Mouse (Mus musculus): ENCODE data around the gene Ect2l. TPM values are rescaled to one million over a fixed set of nuclear protein-coding genes. Genes with fewer than 3 reads are reported as not detected.
"Not testable (repeated sequence)": the region's sequence is repeated elsewhere in the genome, so short reads cannot be mapped to it uniquely, and the experiment has no call there.

Ect2l gene
- polyA plus RNA-seq, 1 experiment from 2014 or later, result 0.58 TPM

DNA sequence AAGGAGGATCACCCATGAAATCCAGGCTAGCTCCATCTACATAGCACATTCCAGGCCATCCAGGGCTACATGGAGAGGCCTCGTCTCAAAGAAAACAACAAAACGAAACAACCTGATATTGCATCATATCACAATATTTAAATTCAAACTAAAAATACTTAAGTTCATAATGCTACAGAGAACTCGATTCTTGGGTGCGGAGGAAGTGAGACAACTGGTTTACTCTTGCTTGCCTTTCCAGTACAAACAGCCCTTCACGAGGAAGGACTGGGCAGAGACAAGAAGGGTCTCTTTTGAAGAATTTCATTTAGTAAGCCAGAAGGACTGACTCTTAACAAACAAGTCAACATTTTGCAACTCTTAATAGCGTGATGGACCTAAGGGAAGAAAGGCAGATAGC is 22.1 kb downstream of the Ect2l start:
- no peak for ATAC-seq

DNA sequence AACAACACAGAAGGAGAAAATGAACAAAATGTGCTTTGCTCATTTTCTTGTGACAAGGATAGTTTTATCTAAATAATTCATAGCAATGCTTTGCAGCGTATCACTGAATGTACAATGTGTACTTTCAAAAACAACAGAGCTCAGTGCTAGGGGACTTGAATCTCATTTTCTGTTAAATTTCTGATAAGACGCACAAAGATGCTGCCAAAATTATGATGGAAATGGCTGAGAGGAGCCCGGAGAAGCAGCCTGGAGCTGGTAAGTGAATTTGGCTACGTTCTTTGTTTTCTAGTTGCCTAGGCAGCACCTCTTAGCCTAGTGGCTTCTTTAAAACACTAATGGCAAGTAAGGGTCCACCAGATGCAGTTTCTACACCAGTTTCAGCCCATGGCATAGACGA is 28.4 kb downstream of the Ect2l start:
- no peak overlapping the region for H3K4me3 ChIP-seq
- no peaks in the 10 kb centered on the region for H3K27me3 ChIP-seq
- H3K36me3 ChIP-seq (ENCODE audit: poor library complexity, severe bottlenecking), result no peaks in the 10 kb centered on the region
- 89% methylated on average over 5 of the region's 5 CpGs for WGBS
- no peak overlapping the region for H3K4me2 ChIP-seq
- ATAC-seq, result no peak
- H3K9ac ChIP-seq, result no peak overlapping the region
- no peak overlapping the region for H3K27ac ChIP-seq
- no peaks in the 10 kb centered on the region for H3K9me3 ChIP-seq (replicated peaks)
- H3K4me1 ChIP-seq, result no peaks in the 10 kb centered on the region

More for the DNA sequence above, 22.1 kb downstream of the Ect2l start:
- no peaks in the 10 kb centered on the region for H3K4me1 ChIP-seq
- H3K9ac ChIP-seq, result no peak overlapping the region
- no peak overlapping the region for H3K27ac ChIP-seq
- no peaks in the 10 kb centered on the region for H3K27me3 ChIP-seq
- 88% methylated on average over 6 of the region's 6 CpGs for WGBS
- no peak overlapping the region for H3K4me3 ChIP-seq
- H3K9me3 ChIP-seq (replicated peaks), result no peaks in the 10 kb centered on the region
- no peak overlapping the region for H3K4me2 ChIP-seq
- no peaks in the 10 kb centered on the region for H3K36me3 ChIP-seq (ENCODE audit: poor library complexity, severe bottlenecking)

DNA sequence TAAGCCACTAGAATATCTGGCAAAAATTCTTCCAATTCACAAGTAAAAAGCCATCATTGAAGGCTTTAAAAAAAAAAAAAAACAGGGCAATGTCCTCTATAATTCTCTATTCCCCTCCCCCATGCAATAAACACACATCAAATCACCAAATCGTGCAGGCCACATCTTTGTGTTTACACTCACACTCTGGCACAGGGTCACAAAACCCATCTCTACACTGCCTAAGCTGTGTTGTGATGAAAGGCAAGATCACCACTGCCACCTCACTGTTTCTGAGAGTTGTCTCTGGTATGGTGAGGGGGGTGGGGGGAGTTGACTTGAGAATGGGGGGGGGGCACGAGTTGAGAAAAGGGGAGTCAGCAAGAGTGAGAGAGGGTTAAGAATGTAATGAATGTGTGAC is 33.4 kb downstream of the Ect2l start:
- WGBS, result 63% methylated on average over 2 of the region's 2 CpGs
- no peak overlapping the region for H3K4me2 ChIP-seq

DNA sequence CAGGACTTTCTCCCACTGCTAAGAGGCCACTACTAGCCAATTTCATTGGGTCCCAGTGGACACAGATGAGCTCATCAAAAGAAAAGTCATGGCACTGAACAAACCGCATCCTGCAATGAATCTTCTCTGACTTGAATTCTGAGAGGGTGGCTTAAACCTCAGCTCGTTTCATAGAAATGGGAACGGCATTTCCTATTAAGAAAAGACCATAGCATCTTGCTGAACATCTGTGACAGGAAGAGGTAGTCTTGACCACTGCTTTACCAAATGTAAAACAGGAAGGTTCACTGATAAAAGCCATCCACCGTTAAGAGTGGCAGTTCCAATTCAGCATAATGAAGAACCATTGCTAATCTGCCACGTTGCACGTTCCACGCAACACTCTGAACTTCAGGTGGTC is 34.0 kb downstream of the Ect2l start:
- Histone ChIP-seq H3K9me3 (replicated peaks) (no peaks in the 10 kb centered on the region), H3K27me3 (no peaks in the 10 kb centered on the region), H3K36me3 (ENCODE audit: poor library complexity, severe bottlenecking) (no peaks in the 10 kb centered on the region), H3K4me2 (no peak overlapping the region), H3K27ac (no peak overlapping the region), H3K4me1 (no peaks in the 10 kb centered on the region), H3K4me3 (no peak overlapping the region), H3K9ac (no peak overlapping the region)
- ATAC-seq, result no peak
- WGBS, result 96% methylated on average over 7 of the region's 7 CpGs

More for the DNA sequence above, 33.4 kb downstream of the Ect2l start:
- ATAC-seq, result no peak
- Histone ChIP-seq H3K4me1 (no peaks in the 10 kb centered on the region), H3K9me3 (replicated peaks) (no peaks in the 10 kb centered on the region), H3K9ac (no peak overlapping the region), H3K4me3 (no peak overlapping the region), H3K36me3 (ENCODE audit: poor library complexity, severe bottlenecking) (no peaks in the 10 kb centered on the region), H3K27me3 (no peaks in the 10 kb centered on the region), H3K27ac (no peak overlapping the region)

DNA sequence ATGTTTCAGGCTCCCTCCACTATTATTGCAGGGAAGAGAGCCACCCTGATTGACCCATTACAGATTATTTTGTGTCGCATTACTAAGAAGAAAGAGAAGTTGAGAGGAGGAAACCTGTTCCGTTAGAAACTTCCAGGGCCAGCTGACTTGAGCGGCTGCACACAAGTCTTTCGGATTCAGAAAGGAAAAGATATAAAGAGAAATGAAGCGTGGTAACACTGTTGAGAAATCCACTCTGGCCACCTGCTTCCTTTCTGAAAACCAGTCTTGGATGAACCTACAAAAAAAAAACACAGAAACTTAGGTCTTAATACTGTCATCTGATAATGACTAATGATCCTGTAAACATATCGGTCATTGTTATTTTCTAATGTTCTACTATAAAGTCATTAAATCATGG is 35.6 kb downstream of the Ect2l start:
- H3K4me2 ChIP-seq, result no peak overlapping the region
- H3K27me3 ChIP-seq, result no peaks in the 10 kb centered on the region
- ATAC-seq, result no peak
- no peak overlapping the region for H3K4me3 ChIP-seq
- 91% methylated on average over 6 of the region's 6 CpGs for WGBS
- no peaks in the 10 kb centered on the region for H3K4me1 ChIP-seq
- no peak overlapping the region for H3K27ac ChIP-seq
- no peaks in the 10 kb centered on the region for H3K36me3 ChIP-seq (ENCODE audit: poor library complexity, severe bottlenecking)
- H3K9ac ChIP-seq, result no peak overlapping the region
- H3K9me3 ChIP-seq (replicated peaks), result no peaks in the 10 kb centered on the region

DNA sequence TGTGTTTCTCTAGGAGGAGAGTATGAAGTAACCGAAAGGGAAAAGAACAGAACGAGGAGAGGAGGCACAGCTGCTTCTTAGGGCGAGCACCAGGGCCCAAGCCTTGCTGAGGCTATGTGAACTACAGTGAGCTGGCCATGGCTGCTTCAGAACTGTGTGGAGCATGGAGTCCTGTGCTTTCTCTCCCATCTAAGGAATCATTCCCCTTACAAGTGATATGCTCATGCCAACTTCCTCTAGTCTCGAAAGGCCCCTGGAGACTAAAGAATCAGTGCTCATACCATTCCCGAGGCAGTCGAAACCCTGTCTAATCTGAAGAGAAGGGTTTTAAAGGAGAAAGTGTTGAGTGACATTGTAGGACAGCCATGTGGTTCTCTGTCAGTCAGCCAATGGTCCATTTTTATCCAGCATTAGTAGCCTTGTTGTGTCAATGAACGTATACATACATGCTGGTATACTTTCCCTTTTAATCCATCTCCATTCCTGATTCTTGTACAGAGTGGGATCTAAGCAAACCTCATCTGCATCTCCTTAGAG is 48.2 kb downstream of the Ect2l start:
- ATAC-seq, result no peak
- Histone ChIP-seq H3K4me2 (no peak overlapping the region), H3K36me3 (ENCODE audit: poor library complexity, severe bottlenecking) (no peaks in the 10 kb centered on the region), H3K9ac (no peak overlapping the region), H3K4me1 (no peaks in the 10 kb centered on the region), H3K27me3 (no peaks in the 10 kb centered on the region), H3K4me3 (no peak overlapping the region), H3K27ac (no peak overlapping the region), H3K9me3 (replicated peaks) (no peaks in the 10 kb centered on the region)
- WGBS, result 90% methylated on average over 7 of the region's 7 CpGs

DNA sequence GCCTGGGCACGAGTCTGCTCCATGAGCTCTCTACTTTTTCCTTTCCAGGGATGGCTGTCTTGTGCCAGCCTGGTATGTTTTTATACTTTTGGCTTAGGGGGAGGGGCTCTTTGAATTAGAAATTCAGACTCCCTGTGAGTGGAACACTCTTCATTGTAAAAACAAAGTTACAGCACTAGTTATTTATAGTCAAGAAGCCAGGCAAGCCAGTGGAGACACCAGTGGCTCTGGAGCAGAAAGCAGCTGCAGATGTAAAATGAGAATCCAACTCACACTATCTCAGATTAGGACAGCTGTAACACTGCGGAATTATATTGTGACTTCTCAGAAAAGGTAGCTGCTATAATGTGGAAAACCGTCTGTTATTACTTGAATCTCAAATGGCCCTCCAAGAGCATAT is 63.5 kb downstream of the Ect2l start:
- Histone ChIP-seq H3K4me2 (no peak overlapping the region), H3K27ac (no peak overlapping the region), H3K4me3 (no peak overlapping the region), H3K27me3 (no peaks in the 10 kb centered on the region), H3K9ac (no peak overlapping the region), H3K36me3 (ENCODE audit: poor library complexity, severe bottlenecking) (no peaks in the 10 kb centered on the region), H3K9me3 (replicated peaks) (no peaks in the 10 kb centered on the region), H3K4me1 (no peaks in the 10 kb centered on the region)
- 83% methylated on average over 3 of the region's 3 CpGs for WGBS
- ATAC-seq, result no peak

DNA sequence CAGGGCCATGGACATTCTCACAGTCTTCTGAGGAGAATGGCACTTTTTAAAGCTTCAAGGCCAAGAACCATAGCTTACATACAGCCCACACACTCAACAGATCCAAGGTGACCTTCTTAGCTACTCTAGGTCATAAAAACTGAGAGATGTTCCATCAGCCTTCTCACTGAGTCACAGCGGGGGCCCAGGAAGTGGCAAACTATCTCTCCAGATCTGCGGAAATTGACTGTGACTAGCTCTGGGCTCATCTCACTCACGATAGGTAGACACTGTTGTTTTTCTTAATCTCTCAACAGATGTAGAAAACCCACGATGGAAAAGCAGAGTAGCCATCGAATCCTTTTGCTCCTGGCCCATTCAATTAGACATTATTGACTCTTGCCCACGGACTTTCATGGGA is 68.5 kb downstream of the Ect2l start:
- Histone ChIP-seq H3K4me2 (no peak overlapping the region), H3K27me3 (no peaks in the 10 kb centered on the region), H3K36me3 (ENCODE audit: poor library complexity, severe bottlenecking) (no peaks in the 10 kb centered on the region), H3K4me1 (no peaks in the 10 kb centered on the region), H3K9me3 (replicated peaks) (no peaks in the 10 kb centered on the region), H3K4me3 (no peak overlapping the region), H3K9ac (no peak overlapping the region), H3K27ac (no peak overlapping the region)
- ATAC-seq, result no peak
- 92% methylated on average over 6 of the region's 6 CpGs for WGBS

DNA sequence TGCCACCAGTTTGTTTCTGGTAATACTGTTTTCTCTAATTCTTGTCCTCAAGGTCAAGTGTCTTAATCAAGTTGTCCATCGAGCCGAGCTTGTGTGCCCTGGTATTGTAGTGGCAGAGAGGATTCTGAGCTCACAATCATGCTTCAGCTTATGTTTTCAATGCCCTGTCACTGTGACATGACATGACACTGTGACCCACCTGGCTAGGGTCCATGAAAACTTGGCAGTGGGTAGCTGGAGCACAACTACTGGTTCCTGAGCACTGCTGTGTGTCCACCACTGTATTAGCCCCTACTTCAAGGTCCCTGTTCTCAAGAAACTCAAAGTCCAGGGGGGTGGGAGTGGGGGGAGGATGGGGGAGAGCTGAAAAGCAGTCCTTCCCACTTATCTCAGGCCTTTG is 69.3 kb downstream of the Ect2l start:
- WGBS, result 79% methylated on average over 2 of the region's 2 CpGs
- Histone ChIP-seq H3K9ac (no peak overlapping the region), H3K36me3 (ENCODE audit: poor library complexity, severe bottlenecking) (no peaks in the 10 kb centered on the region), H3K4me3 (no peak overlapping the region), H3K4me2 (no peak overlapping the region), H3K27ac (no peak overlapping the region), H3K27me3 (no peaks in the 10 kb centered on the region), H3K4me1 (no peaks in the 10 kb centered on the region), H3K9me3 (replicated peaks) (no peaks in the 10 kb centered on the region)
- no peak for ATAC-seq

DNA sequence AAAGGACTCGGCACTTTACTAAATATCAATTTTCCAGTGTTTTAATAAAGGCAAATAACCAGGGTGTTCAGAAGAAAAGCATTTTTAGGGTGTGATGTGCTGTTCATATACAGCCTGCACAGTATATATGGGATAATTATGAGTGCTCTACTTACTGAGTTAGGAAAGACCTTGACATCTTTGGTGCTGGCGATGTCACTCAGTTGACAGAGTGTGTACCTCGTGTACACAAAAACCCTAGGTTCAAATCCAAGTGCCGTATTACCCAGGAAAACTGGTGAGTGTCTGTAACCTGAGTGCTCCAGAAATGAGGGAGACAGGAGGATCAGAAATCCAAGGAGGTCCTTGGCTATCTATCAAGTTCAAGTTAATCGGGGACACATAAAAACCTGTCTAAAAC is 71.1 kb downstream of the Ect2l start:
- peak; percentile 50 for ATAC-seq
- H3K9ac ChIP-seq, result no peak overlapping the region
- H3K36me3 ChIP-seq (ENCODE audit: poor library complexity, severe bottlenecking), result no peaks in the 10 kb centered on the region
- H3K27ac ChIP-seq, result no peak overlapping the region
- H3K4me3 ChIP-seq, result peak overlapping the region; percentile 24
- H3K9me3 ChIP-seq (replicated peaks), result no peaks in the 10 kb centered on the region
- WGBS, result 84% methylated on average over 5 of the region's 5 CpGs
- no peaks in the 10 kb centered on the region for H3K4me1 ChIP-seq
- H3K27me3 ChIP-seq, result no peaks in the 10 kb centered on the region
- peak overlapping the region; percentile 36 for H3K4me2 ChIP-seq

DNA sequence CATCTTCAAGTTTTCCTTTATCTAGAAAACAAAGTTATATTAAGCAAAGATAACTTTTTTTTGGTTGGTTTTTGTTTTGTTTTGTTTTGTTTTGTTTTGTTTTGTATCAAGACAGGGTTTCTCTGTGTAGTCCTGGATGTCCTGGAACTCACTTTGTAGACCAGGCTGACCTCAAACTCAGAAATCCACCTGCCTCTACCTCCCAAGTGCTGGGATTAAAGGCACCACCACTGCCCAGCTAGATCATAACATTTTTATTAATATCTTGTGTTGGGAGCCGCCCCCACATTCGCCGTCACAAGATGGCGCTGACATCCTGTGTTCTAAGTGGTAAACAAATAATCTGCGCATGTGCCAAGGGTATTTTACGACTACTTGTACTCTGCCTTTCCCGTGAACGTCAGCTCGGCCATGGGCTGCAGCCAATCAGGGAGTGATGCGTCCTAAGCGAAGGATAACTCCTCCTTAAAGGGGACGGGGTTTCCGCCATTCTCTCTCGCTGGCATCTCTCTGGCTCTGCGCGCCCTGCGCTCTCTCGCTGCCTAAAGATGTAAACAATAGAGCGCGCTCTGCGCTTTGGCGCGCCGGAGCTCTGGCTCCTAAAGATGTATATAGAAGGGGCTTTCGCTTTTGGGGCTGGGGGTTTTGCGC is 71.7 kb downstream of the Ect2l start:
- 68% methylated on average over 14 of the region's 26 CpGs for WGBS
- ATAC-seq, result peak; percentile 66
- not testable (repeated sequence) for H3K9me3 ChIP-seq (replicated peaks); H3K4me1 ChIP-seq; H3K36me3 ChIP-seq (ENCODE audit: poor library complexity, severe bottlenecking); H3K9ac ChIP-seq; H3K27ac ChIP-seq; H3K27me3 ChIP-seq
- peak overlapping the region; percentile 36; the same call in 1 of the 2 replicates for H3K4me2 ChIP-seq
- H3K4me3 ChIP-seq, result peak overlapping the region; percentile 24

DNA sequence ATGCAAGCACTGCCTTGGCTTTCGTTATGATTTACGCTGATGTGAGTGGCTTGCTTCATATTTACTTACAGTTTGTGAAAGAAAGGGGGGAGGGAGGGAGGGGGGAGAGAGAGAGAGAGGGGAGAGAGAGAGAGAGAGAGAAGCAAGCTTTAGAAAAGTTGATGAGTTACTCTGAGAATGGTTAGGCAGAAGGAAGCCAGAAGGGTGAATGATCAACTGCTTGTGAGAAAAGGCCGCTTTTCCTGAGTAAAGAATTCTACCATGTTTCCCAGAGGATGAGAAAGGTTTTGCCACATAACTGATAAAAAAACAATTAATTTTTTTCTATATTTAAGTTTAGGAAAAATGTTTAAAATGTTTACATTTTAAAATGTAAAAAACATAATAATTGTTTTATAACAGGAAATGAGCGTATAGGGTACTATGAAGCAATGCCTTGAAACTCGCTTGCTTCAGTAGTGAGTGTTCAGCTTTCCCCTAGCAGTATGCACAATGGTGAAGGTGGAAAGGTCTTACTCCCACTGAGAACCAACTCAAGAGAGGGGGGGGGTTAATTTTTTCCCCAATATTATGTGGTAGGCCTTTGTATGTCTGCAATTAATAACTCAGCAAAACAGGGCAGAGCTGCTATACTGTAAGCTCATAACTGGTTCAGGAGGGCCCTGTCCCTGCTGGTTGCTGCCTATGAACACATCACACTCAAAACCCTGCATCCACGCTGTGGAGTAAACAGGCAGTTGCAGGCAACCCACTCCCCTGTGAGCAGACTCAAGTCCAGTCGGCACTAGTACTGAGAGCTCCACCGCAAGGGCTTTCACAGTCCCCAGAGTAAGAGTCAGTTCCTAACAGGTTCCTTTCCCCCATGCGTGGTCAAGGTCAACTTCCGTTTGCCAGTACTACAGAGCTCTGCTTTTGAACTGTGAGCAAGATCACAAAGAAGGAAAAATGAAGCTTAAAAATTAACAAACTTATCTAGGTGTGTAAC is 78.7 kb downstream of the Ect2l start:
- peaks cover 9% of the 10 kb centered on the region; the same call in 1 of the 2 replicates for H3K36me3 ChIP-seq (ENCODE audit: poor library complexity, severe bottlenecking)
- no peak for ATAC-seq
- 91% methylated on average over 10 of the region's 10 CpGs for WGBS

More for the DNA sequence above, 78.7 kb downstream of the Ect2l start:
- no peak overlapping the region for H3K9ac ChIP-seq
- H3K27ac ChIP-seq, result no peak overlapping the region
- no peaks in the 10 kb centered on the region for H3K27me3 ChIP-seq
- H3K4me3 ChIP-seq, result no peak overlapping the region
- no peaks in the 10 kb centered on the region for H3K9me3 ChIP-seq (replicated peaks)
- H3K4me2 ChIP-seq, result no peak overlapping the region
- H3K4me1 ChIP-seq, result no peaks in the 10 kb centered on the region

All from forebrain, embryonic 13.5 days (tissue).